Mouse (Mus musculus) activated CD4-positive, CD25-positive, alpha-beta regulatory T cell, adult 4 months (primary cell): ENCODE results near the gene Arhgap30. TPM values are rescaled to one million over a fixed set of nuclear protein-coding genes. Genes with fewer than 3 reads are reported as not detected.
A peak's percentile ranks its signal among the peaks of the same experiment; 100 is the strongest.

Experiments used
- ATAC-seq: one replicate; pipeline ENCODE4 v1.8.0; 2017
- polyA plus RNA-seq, 2 experiments: library from polyadenylated mRNA; unstranded; fragments of 100-300 nt; shearing (Covaris generic); gene quantifications; one replicate each; pipeline ENCODE4 v1.2.1; 2017

The Arhgap30 gene
- polyA plus RNA-seq, 2 experiments from 2014 or later, result 71.7 to 78.8 TPM

DNA sequence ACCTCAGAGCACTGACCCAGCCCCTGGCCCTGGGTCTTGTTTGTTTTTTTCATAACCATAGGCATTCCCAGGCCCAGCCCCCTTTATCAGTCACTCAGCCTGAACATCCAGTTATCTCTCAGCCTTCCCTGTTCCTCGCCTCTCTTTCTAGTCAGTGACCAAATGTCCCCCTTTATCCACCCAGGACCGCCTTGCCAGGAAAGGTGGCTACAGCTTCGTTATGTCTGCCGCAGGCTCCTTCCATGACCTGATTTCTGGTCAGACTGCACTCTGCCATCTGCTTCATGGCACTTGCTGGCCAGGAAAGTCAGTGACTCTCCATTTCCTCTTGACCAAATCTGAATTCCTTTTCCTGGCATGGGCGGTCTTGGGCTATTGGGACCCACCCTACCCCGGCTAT lies 10.5 kb upstream of the Arhgap30 start:
- ATAC-seq, result no peak

DNA sequence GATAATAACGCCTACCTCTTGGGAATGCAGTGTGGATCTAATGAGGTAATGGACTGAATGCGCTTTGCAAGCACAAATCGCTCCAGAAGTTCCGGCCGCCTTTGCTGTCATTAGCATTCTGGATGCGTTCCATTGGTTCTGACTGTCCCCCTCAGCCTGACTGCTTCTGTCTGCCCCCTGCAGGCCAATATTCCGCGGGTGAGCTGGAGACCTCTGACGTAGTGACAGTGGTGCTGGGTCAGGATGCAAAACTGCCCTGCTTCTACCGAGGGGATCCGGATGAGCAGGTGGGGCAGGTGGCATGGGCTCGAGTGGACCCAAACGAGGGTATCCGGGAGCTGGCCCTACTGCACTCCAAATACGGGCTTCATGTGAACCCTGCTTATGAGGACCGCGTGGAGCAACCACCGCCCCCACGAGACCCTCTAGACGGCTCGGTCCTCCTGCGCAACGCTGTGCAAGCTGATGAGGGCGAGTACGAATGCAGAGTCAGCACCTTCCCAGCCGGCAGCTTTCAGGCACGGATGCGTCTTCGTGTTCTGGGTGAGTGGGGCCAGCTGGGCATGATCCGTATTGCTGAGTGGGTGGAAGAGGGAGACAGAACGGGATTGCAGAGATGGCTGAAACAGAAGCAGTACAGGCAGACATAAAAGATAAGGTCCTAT lies 8.7 kb upstream of the Arhgap30 start:
- ATAC-seq, result peak; percentile 95

DNA sequence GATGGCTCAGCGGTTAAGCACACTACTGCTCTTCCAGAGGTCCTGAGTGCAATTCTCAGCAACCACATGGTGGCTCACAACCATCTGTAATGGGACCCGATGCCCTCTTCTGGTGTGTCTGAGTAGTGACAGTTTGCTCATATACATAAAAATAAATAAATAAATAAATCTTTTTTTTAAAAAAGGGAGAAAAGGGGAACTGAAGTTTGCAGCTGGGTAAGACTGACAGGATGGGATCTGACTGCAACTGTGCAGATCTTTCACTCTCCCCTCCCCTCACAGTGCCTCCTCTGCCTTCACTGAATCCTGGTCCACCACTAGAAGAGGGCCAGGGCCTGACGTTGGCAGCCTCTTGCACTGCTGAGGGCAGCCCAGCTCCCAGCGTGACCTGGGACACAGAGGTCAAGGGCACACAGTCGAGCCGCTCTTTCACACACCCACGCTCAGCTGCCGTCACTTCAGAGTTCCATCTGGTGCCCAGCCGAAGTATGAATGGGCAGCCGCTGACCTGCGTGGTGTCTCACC lies 6.6 kb upstream of the Arhgap30 start:
- ATAC-seq, result no peak

DNA sequence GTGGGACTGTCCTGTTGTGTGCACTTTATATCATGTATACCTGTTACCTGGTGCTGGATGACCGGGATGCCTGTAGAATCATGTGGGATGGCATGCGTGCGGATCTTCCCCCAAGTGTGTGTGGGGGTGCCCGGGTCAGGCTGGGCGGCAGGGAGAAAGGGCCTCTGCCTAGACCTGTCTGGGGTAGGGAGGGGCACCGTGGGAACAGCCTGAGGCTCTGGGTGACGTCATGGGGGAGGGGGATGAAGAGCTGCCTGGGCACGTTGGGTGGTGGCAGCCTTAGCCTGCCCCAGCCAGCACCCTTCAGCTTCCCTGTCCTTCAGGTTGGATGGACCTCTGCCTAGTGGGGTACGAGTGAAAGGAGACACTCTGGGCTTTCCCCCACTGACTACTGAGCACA lies 4.4 kb upstream of the Arhgap30 start:
- no peak for ATAC-seq

DNA sequence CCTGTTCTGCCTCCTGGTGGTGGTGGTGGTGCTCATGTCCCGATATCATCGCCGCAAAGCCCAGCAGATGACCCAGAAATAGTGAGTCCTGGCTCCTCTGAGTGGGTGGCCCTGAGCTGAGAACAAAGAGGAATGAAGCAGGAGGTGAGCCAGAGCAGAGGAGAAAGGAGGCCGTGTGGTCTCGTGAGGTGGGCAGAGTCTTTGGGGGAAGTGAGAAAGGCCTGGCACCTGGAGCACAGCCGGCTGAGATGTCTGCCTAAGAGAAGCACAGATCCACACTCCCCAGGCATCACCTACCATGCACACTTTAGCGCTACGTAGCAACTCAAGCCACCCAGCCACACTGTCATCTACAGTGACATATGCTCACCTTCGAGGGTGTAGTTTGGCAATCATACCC lies 3.6 kb upstream of the Arhgap30 start:
- ATAC-seq, result no peak

DNA sequence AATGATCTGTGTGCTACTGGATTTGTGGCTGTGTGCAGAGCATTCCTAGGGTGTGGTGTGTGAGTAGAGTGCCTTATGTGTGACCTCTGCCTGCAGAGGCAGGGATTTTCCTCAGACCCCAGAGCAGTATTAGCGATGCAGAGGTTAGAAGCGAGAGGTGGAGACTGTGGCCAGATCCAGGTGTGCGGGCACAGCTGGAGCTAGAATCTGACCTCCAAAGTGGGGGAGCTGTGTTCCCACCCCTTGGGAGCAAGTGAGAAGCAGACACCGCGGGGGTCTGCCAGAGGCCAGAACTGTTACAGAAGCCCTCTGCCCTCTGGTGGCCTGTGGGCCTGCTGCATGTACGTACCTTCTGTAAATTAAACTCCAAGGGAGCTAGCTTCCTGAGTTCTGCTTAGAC lies 1.7 kb upstream of the Arhgap30 start:
- ATAC-seq, result no peak

DNA sequence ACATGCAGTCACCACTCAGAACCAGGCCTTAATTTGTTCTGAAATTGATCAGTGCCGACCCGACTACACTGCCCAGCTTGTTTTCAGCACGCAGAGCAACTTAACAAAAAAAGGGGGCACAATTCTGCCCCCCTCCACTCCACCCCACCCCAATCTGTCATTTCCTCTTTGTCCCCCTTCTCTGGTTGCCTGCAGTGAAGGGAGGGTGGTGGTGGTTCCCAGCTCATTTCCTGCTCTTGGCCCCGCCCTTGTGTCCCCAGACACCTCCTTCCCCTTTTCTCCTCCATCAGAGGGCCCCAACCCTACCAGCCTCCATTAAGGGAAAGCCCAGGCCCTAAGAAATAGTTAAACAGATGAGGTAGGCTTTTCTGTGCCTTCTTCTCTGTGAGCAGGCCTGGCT lies 1.3 kb downstream of the Arhgap30 start:
- peak; percentile 69 for ATAC-seq

DNA sequence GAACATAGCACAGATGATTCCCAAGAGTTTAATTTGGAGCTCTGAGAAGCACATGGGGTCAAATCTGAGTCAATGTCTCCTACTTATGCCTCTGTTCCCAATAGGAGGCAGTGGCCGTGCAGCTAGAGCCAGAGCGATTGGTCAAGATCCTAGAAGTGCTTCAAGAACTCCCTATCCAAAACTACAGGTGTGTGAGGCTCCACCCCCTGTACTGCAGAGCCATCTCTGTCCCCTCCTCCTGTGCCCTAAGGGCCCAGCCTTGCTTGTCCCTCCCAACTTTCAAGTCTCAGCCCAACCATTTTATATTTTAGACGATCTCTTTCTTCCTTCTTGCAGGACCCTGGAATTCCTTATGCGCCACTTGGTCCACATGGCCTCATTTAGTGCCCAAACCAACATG lies 13.1 kb downstream of the Arhgap30 start:
- no peak for ATAC-seq

DNA sequence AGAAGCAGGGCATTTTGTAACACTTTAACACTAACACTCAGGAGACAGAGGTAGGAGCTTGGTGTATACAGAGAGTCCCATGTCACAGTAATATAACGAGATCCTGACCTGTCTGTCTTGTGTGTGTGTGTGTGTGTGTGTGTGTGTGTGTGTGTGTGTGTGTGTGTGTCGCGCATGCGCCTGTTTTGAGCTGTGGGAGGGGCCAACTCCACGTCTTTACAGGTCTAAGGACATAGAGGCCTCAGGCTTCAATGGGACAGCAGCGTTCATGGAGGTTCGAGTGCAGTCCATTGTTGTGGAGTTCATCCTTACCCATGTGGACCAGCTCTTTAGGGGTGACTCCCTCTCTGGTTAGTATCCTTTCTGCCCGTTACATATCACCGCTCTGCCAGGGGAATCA lies 14.2 kb downstream of the Arhgap30 start:
- no peak for ATAC-seq

DNA sequence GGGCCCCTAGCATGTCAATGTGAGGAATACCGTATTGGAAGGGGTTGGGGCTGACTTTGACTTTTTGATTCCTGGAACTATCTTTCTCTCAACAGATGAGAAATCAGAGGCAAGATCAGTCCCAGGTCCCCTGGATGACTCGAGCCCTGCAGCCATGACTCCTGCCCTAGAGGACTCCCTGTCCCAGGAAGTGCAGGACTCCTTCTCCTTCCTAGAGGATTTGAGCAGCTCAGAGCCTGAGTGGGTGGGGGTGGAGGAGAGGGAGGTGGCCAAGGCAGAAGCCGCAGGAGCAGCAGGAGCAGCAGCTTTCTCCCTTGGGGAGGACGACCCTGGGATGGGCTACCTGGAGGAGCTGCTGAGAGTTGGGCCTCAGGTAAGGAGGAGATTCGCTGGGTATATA lies 18.5 kb downstream of the Arhgap30 start:
- ATAC-seq, result no peak

DNA sequence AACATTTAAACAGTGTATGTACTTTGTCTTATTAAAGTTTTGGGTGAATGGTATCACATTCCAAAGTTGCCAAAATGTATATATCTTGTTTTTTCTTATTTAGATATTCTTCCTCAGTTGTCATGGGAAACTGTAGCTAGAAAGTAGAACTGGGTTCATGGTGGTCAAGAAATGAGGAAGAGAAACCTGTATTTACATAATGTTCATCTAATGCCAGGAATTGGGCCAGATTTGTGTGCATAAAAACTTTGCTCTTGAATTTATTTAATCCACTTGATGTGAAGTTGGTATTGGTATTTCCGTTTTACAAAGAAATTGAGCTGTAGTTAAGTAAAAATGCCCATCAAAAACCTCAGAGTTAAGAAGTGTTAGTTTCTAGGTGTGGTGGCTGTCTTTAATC lies 21.5 kb downstream of the Arhgap30 start:
- ATAC-seq, result no peak

DNA sequence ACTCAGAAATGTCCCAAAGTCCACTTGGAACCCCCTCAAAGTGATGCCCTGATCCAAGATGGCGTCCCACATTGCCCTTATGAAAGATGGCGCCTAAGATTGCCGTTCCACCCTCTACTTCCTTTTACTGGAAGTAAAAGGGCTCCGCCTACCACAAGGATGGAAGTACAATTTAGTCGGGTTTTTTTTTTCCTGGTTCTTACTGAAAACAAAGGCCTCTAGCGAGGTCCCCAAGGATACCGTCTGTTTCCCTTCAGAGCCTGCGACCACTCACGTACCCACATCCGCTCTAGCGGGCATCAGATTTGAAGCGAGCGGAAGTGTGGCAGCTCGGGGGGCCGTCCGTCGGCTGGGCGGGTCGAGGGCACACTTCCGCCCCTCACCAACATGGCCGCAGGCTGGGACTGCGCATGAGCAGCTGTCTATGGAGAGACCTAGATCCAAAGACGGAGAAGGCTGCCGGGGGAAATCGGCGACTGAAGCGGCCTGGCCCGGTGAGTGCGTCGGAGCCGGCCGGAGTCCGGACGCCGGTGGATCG lies 22.3 kb downstream of the Arhgap30 start, which contains the start of gene Usf1:
Gene Usf1 (plus strand): TSS at position 367 of the 538 bp plus-strand sequence.
- peak; percentile 89 for ATAC-seq

DNA sequence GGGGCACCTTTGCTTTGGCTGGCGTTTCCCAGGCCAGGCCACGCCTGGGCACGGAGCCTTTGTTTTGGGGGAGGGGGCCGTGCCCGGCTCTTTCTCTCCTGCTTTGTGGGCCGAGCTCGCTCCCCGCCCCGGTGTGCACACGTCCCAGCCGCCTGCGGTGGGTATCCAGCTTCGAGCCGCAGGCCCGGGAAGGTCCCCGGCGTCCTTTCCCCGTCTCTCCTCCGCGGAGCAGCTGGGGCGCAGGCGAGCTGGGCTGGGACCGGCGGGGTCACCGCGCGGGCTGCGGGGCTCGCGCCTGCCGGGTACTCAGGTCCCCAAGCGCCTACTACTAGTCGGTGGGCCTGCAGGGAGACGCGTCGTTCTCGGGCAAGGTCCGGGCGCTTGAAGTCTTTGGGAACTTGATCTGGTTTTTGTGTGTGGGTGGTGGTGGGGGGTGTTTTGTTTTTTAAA lies 22.8 kb downstream of the Arhgap30 start:
- peak; percentile 21 for ATAC-seq

DNA sequence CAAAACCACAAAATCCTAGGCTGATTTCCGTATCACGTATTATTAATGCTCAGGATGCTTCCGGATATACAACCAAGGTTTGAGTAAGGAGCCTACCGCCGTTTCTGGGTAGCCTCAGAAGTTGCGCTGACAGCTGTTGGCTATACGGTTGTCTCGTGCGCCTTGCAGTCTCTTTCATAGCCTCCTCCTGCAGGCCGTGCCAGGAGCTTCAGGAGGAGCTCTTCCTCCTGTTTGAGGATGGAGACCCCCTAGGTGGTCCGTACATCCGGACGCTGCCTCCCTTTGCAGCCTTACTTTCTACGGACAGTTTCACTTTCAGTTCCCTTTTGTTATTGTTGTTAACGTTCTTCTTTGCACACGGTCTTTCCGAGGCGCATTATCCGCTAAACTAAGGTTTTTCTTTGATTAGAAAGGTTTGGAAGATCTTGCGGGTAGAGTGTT lies 23.3 kb downstream of the Arhgap30 start:
- ATAC-seq, result peak; percentile 30

DNA sequence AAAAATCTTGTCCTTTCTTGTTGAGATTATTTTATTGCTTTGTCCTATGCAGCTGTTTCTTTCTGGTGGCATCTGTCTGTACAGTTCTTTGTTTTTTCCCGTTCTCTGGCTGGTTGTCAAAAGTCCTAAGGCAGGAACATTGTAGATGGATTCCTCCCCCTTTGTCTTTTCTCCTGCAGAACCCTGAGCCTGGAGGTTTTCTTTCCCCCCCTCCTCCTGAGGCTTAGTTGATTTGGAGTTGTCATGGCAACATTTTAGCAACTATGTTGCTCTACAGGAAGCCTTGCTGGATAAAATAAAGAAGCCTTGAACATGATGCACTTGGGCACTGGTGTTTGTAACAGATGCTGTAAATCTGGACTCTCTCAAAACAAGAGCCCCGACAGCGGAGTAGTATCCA lies 23.7 kb downstream of the Arhgap30 start:
- ATAC-seq, result no peak

DNA sequence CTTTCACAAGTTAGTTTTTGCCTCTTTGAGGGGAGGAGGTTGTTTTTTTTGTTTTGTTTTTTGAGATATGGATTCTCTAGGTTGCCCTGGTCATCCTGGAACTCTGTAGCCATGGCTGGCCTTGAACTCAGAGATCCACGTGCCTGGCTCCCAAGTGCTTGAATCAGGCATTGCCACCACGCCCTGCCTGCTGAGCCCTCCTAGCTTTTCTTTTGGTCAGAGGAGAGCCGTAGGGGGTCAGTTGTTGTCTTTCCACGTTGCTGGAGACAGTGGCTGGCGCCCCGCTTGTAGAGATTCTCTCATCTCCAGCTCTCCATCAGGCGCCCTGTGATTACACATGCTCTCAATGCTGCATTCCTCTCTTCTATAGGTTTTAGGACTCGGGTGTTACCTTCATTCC lies 24.9 kb downstream of the Arhgap30 start:
- no peak for ATAC-seq

DNA sequence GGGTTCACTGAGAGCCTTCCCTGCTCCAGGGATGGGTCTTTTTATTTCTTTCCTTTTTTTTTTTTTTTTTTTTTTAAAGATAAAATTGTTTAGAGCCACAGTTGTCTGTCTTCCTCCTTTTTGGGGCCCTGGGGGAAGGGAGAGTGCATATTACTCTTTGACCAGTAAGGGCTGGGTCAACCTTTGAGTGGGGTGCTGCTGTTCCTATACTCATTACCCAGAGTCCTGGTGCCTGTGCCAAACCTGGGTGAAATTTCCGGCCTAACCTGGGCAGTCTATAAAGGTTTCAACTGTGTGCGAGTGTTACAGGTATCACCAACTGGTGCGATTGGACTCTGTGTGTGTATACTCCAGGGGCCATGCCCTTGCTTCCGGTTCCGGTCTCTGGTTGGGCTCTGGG lies 29.9 kb downstream of the Arhgap30 start, which contains the start of gene Tstd1:
Gene Tstd1 (plus strand): TSS at position 213 of the 400 bp plus-strand sequence.
- no peak for ATAC-seq

DNA sequence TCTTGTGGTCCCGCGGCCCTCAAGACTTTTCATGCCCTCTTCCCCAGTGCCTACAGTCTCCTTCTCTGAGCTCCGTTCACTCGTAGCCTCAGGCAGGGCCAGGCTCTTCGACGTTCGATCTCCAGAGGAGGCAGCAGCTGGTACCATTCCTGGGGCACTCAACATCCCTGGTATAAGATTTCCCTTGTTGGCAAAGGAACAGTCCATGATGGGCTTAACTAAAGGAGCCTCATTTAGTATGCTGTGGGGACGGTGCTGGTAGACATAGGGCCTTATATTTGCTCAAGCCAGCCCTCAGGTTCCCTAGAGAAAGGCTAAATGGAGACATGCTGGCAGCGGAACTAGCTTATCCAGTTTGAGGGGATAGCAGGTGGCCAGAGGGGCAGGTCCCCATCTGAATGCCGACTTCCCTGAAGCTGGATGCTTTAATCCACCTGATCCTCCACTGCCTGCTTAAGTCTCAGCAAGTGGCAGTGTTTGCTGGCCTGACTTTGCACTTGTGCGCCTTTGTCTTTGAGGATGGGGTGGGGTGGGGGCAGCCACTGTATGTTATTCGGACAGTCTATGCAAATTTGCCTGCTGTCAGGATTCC lies 30.6 kb downstream of the Arhgap30 start:
- no peak for ATAC-seq

DNA sequence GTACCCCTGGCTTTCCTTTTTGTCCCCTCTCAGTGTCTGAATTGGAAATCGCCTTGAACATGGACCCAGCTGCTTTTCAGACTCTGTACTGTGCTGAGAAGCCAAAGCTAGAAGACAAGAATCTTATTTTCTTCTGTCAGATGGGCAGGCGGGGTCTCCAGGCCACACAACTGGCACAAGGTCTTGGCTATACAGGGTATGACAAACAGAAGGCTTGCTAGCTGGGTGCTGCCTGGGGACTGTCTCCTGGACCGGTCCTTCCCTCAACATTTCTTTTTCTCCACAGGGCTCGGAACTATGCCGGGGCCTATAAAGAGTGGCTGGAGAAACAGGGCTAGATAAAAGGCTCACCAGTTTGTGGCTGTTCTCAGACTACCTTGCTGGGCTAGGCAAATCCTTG lies 31.2 kb downstream of the Arhgap30 start:
- ATAC-seq, result no peak

DNA sequence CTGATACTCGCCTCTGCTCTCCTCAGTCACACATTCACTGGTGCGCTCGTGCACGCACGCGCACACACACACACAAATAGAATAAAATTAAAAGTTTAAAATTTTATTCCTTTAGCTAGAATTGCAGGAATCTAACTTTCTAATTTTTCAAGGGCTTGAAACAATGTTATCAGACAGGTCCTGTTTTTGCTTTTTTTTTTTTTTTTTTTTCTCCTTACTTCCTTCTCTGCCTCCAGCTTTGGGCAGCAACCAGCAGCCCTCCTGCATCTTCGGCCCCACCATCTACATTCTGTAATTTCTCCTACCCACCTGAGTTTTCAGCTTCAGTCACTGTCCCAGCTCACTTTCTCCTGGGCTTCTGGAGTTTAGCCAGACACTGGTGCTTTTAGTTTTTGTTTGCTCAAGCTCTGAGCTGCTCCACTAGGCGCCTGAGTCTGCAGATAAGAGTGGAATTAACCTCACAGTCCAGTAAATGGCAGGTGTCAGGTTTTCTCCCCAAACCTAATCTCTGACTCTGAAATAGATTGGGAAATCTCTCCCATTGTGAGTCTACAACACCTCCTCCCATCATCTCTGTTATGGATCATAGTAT lies 33.8 kb downstream of the Arhgap30 start:
- no peak for ATAC-seq

DNA sequence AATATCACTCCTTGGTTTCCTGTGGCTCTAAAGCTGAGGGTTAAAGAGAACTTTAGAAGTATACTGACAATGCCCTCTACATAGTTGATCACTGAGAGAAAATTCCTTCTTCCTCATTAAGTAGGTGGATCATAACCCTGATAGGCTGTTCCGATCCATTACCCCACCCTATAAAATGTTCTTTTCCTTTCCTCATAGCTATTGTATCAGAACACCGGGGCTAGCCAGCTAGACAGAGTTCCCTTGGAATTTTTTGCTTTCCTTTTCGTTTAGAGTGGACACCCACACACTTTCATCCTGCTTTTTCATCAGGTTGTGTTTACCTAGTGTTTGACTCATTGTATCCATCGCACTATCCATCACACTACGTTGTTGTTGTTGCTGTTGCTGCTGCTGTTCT lies 35.9 kb downstream of the Arhgap30 start:
- ATAC-seq, result no peak

DNA sequence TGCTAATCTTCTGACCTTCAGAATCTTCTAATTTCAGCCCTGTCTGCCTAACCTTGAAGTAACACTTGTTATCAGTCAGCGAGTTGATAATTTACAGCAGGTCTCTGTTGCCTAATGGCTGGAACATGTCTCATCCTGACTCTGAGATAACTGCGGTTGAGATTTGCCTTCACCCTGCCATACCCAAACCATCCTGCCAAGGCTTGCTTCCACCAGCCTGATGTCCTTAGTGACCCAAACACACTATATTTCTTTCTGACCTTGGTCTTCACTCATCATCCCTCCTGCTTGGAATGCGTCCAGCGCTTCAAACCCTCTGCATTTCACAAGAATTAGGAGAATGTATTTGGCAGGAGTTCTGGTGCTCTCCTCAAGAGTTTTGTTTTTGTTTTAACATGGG lies 36.4 kb downstream of the Arhgap30 start:
- no peak for ATAC-seq

DNA sequence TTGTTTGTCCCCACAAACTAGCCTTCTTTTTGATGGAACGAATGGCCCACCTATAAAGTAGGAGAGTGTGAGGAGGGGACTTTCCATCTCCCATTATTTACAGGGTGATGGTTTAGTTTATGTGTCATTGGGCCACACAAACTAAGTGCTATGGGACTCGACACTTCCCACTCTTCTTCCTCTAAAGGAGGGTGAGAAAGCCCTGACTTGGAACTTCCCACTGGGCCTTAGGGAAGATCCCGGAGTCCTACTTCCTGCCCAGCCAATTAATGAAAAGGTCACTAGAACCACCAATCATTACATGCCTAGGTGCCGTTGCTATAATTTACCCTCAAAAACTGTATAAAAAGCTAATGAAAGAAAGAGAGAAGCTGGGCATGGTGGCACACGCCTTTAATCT lies 43.4 kb downstream of the Arhgap30 start:
- no peak for ATAC-seq
